Mouse (Mus musculus) testis, postnatal 10 days (tissue): ENCODE results near the gene Ampd3.
A peak's percentile ranks its signal among the peaks of the same experiment; 100 is the strongest.

Source experiments
- DNase-seq: peaks from one replicate; pipeline ENCODE4 v3.0.0; 2021; ENCODE audit warnings: low spot score

Ampd3 gene

GRCm38 (mm10) chr7:110768001-110768400 lies at the start of gene Ampd3:
Gene Ampd3 (plus strand): TSS chr7:110768206.
- DNase-seq = no peak

GRCm38 (mm10) chr7:110718505-110718904 lies 49.5 kb upstream of the Ampd3 start:
- DNase-seq = no peak

GRCm38 (mm10) chr7:110719857-110720256 lies 48.1 kb upstream of the Ampd3 start:
- no peak for DNase-seq

GRCm38 (mm10) chr7:110722183-110722582 lies 45.8 kb upstream of the Ampd3 start:
- no peak for DNase-seq

- DNase-seq = no peak
Measured at GRCm38 (mm10) chr7:110727049-110727448, 41.0 kb upstream of the Ampd3 start.

GRCm38 (mm10) chr7:110728876-110729275 lies 39.1 kb upstream of the Ampd3 start:
- peak; percentile 58 for DNase-seq

- DNase-seq = no peak
Measured at GRCm38 (mm10) chr7:110729295-110729694, 38.7 kb upstream of the Ampd3 start.

GRCm38 (mm10) chr7:110731091-110731967 lies 36.7 kb upstream of the Ampd3 start:
- DNase-seq = peak; percentile 55

- DNase-seq = no peak
Measured at GRCm38 (mm10) chr7:110732001-110732632, 35.9 kb upstream of the Ampd3 start.

GRCm38 (mm10) chr7:110736914-110737313 lies 31.1 kb upstream of the Ampd3 start:
- DNase-seq = no peak

- DNase-seq = no peak
Measured at GRCm38 (mm10) chr7:110739764-110740163, 28.2 kb upstream of the Ampd3 start.

- no peak for DNase-seq
Measured at GRCm38 (mm10) chr7:110740188-110740587, 27.8 kb upstream of the Ampd3 start.

- DNase-seq = no peak
Measured at GRCm38 (mm10) chr7:110742022-110742421, 26.0 kb upstream of the Ampd3 start.

- no peak for DNase-seq
Measured at GRCm38 (mm10) chr7:110746087-110746562, 21.9 kb upstream of the Ampd3 start.

GRCm38 (mm10) chr7:110746809-110747208 lies 21.2 kb upstream of the Ampd3 start:
- DNase-seq = no peak

- no peak for DNase-seq
Measured at GRCm38 (mm10) chr7:110750834-110751233, 17.2 kb upstream of the Ampd3 start.

GRCm38 (mm10) chr7:110751634-110752033 lies 16.4 kb upstream of the Ampd3 start:
- DNase-seq = no peak

- DNase-seq = no peak
Measured at GRCm38 (mm10) chr7:110753310-110753709, 14.7 kb upstream of the Ampd3 start.

GRCm38 (mm10) chr7:110753926-110754330 lies 14.1 kb upstream of the Ampd3 start:
- no peak for DNase-seq

GRCm38 (mm10) chr7:110756440-110756839 lies 11.6 kb upstream of the Ampd3 start:
- DNase-seq = no peak

GRCm38 (mm10) chr7:110762605-110763180 lies 5.3 kb upstream of the Ampd3 start:
- DNase-seq = no peak

GRCm38 (mm10) chr7:110768451-110769064 lies 552 bp downstream of the Ampd3 start:
- peak; percentile 62 for DNase-seq
